Mouse (Mus musculus) myocyte (in vitro differentiated cells): ENCODE data around the gene Slc39a12. TPM values are rescaled to one million over a fixed set of nuclear protein-coding genes. Genes with fewer than 3 reads are reported as not detected.

ENCODE experiments used
- H3K27me3 ChIP-seq: one replicate; pipeline ENCODE4 v1.6.1; 2011; ENCODE audit not compliant: control insufficient read depth, insufficient read depth, insufficient read length
- H3K36me3 ChIP-seq: one replicate; pipeline ENCODE4 v1.6.1; 2011; ENCODE audit not compliant: control insufficient read depth, insufficient read depth
- H3K4me2 ChIP-seq: one replicate; pipeline ENCODE4 v1.6.1; 2011; ENCODE audit warnings: low read depth, control low read depth
- H3K4me3 ChIP-seq: one replicate; pipeline ENCODE4 v1.5.1; 2011; ENCODE audit warnings: mild to moderate bottlenecking, control low read depth, moderate library complexity
- H3K79me2 ChIP-seq: one replicate; pipeline ENCODE4 v1.6.1; 2011; ENCODE audit not compliant: control insufficient read depth, insufficient read depth
- H3ac ChIP-seq: one replicate; pipeline ENCODE4 v1.6.1; 2011; ENCODE audit not compliant: control insufficient read depth, insufficient read length
- CEBPB ChIP-seq: IDR thresholded peaks from 2 replicates; pipeline ENCODE4 v1.6.1; 2011; ENCODE audit warnings: mild to moderate bottlenecking, moderate library complexity; ENCODE audit not compliant: poor library complexity, insufficient read depth, severe bottlenecking
- E2F4 ChIP-seq: IDR thresholded peaks from one replicate; pipeline ENCODE4 v1.6.1; 2011; ENCODE audit warnings: mild to moderate bottlenecking, control low read depth, moderate library complexity; ENCODE audit not compliant: insufficient read depth
- MAX ChIP-seq: IDR thresholded peaks from one replicate; pipeline ENCODE4 v1.6.1; 2011; ENCODE audit warnings: low read depth, mild to moderate bottlenecking, control low read depth
- MYOD1 ChIP-seq, 3 experiments: IDR thresholded peaks; one replicate each; pipeline ENCODE4 v1.6.1; 2011; ENCODE audit warnings: control low read depth in 2 of 3, low read depth in 2 of 3, mild to moderate bottlenecking in 2 of 3, moderate library complexity in 1 of 3; ENCODE audit not compliant: insufficient read length in 2 of 3, control insufficient read depth in 1 of 3
- MYOG ChIP-seq, 3 experiments: IDR thresholded peaks; one replicate each; pipeline ENCODE4 v1.6.1; 2011; ENCODE audit warnings: control low read depth in 2 of 3, low read depth in 2 of 3, mild to moderate bottlenecking in 2 of 3; ENCODE audit not compliant: insufficient read length in 2 of 3, control insufficient read depth in 1 of 3, insufficient read depth in 1 of 3
- POLR2A ChIP-seq: IDR thresholded peaks from one replicate; pipeline ENCODE4 v1.6.1; 2011; ENCODE audit warnings: low read depth, mild to moderate bottlenecking, control low read depth, moderate library complexity; ENCODE audit not compliant: insufficient read length
- POLR2AphosphoS2 ChIP-seq: IDR thresholded peaks from one replicate; pipeline ENCODE4 v1.6.1; 2011; ENCODE audit warnings: low read depth, control low read depth; ENCODE audit not compliant: insufficient read length
- REST ChIP-seq: IDR thresholded peaks from one replicate; pipeline ENCODE4 v1.6.1; 2011; ENCODE audit warnings: mild to moderate bottlenecking, control low read depth, moderate library complexity; ENCODE audit not compliant: insufficient read depth, insufficient read length
- SRF ChIP-seq: IDR thresholded peaks from one replicate; pipeline ENCODE4 v1.6.1; 2011; ENCODE audit warnings: low read depth; ENCODE audit not compliant: control insufficient read depth, insufficient read length
- TCF12 ChIP-seq: IDR thresholded peaks from one replicate; pipeline ENCODE4 v1.6.1; 2011; ENCODE audit warnings: mild to moderate bottlenecking, control low read depth; ENCODE audit not compliant: poor library complexity, insufficient read depth, severe bottlenecking
- TCF3 ChIP-seq: IDR thresholded peaks from one replicate; pipeline ENCODE4 v1.6.1; 2011; ENCODE audit warnings: low read depth, control low read depth; ENCODE audit not compliant: insufficient read length
- USF1 ChIP-seq: IDR thresholded peaks from one replicate; pipeline ENCODE4 v1.6.1; 2011; ENCODE audit warnings: low read depth, mild to moderate bottlenecking, control low read depth, moderate library complexity
- polyA plus RNA-seq: library from polyadenylated mRNA; unstranded; fragments of >200 nt; fragmentation: generic; extraction: Trizol; gene quantifications from one replicate; pipeline ENCODE4 v1.2.1, GENCODE M21; 2012; ENCODE audit warnings: missing spikeins

Gene Slc39a12
- polyA plus RNA-seq, 1 experiment = 0.01 TPM

- H3K4me2 ChIP-seq = no peak overlapping the region
- H3K27me3 ChIP-seq = no peaks in the 10 kb centered on the region
- H3ac ChIP-seq = no peak overlapping the region
- no peaks in the 10 kb centered on the region for H3K79me2 ChIP-seq
- TF ChIP-seq MYOG (IDR thresholded peaks at IDR 0.05; ENCODE audit: control insufficient read depth in 1 of 3, insufficient read depth in 1 of 3, insufficient read length in 2 of 3, low read depth in 2 of 3) (no peak), MAX (no peak), POLR2AphosphoS2 (no peak), E2F4 (no peak), POLR2A (no peak), MYOD1 (IDR thresholded peaks at IDR 0.05; ENCODE audit: control insufficient read depth in 1 of 3, insufficient read length in 2 of 3, low read depth in 2 of 3) (no peak), CEBPB (no peak), REST (no peak), USF1 (no peak), TCF12 (no peak), TCF3 (no peak), SRF (no peak)
- no peak overlapping the region for H3K4me3 ChIP-seq
- no peaks in the 10 kb centered on the region for H3K36me3 ChIP-seq
Measured at GRCm38 (mm10) chr2:14464438-14464837, 76.3 kb downstream of the Slc39a12 start.

- Histone ChIP-seq H3K27me3 (no peaks in the 10 kb centered on the region), H3K4me2 (peak overlapping the region; percentile 35), H3K36me3 (no peaks in the 10 kb centered on the region), H3ac (no peak overlapping the region), H3K4me3 (no peak overlapping the region), H3K79me2 (no peaks in the 10 kb centered on the region)
- TF ChIP-seq TCF3 (no peak), MYOD1 (IDR thresholded peaks at IDR 0.05; ENCODE audit: control insufficient read depth in 1 of 3, insufficient read length in 2 of 3, low read depth in 2 of 3) (no peak), REST (no peak), CEBPB (no peak), USF1 (no peak)
Measured at GRCm38 (mm10) chr2:14494132-14494531, 106.0 kb downstream of the Slc39a12 start.

GRCm38 (mm10) chr2:14496150-14496549 is 108.0 kb downstream of the Slc39a12 start:
- TF ChIP-seq TCF12 (no peak), CEBPB (no peak), MAX (no peak), MYOG (IDR thresholded peaks at IDR 0.05; ENCODE audit: control insufficient read depth in 1 of 3, insufficient read depth in 1 of 3, insufficient read length in 2 of 3, low read depth in 2 of 3) (no peak), MYOD1 (IDR thresholded peaks at IDR 0.05; ENCODE audit: control insufficient read depth in 1 of 3, insufficient read length in 2 of 3, low read depth in 2 of 3) (no peak)
- H3K4me2 ChIP-seq = no peak overlapping the region
- H3K36me3 ChIP-seq = no peaks in the 10 kb centered on the region
- no peak overlapping the region for H3K4me3 ChIP-seq
- H3K79me2 ChIP-seq = no peaks in the 10 kb centered on the region
- H3ac ChIP-seq = no peak overlapping the region
- no peaks in the 10 kb centered on the region for H3K27me3 ChIP-seq

GRCm38 (mm10) chr2:14502482-14502881 is 114.4 kb downstream of the Slc39a12 start:
- H3K79me2 ChIP-seq = no peaks in the 10 kb centered on the region
- TF ChIP-seq MAX (no peak), REST (no peak), POLR2A (no peak), MYOG (IDR thresholded peaks at IDR 0.05; ENCODE audit: control insufficient read depth in 1 of 3, insufficient read depth in 1 of 3, insufficient read length in 2 of 3, low read depth in 2 of 3) (no peak), CEBPB (no peak), MYOD1 (IDR thresholded peaks at IDR 0.05; ENCODE audit: control insufficient read depth in 1 of 3, insufficient read length in 2 of 3, low read depth in 2 of 3) (no peak), TCF12 (no peak), SRF (no peak), E2F4 (no peak), USF1 (no peak), TCF3 (no peak), POLR2AphosphoS2 (no peak)
- no peak overlapping the region for H3K4me2 ChIP-seq
- H3ac ChIP-seq = no peak overlapping the region
- no peak overlapping the region for H3K4me3 ChIP-seq
- H3K27me3 ChIP-seq = no peaks in the 10 kb centered on the region
- no peaks in the 10 kb centered on the region for H3K36me3 ChIP-seq

- TF ChIP-seq E2F4 (no peak), REST (no peak), SRF (no peak), POLR2AphosphoS2 (no peak), TCF3 (no peak), TCF12 (no peak), MAX (no peak), MYOD1 (IDR thresholded peaks at IDR 0.05; ENCODE audit: control insufficient read depth in 1 of 3, insufficient read length in 2 of 3, low read depth in 2 of 3) (no peak)
- H3K4me2 ChIP-seq = no peak overlapping the region
Measured at GRCm38 (mm10) chr2:14518237-14518636, 130.1 kb downstream of the Slc39a12 start.

More at GRCm38 (mm10) chr2:14518237-14518636, 130.1 kb downstream of the Slc39a12 start:
- H3K27me3 ChIP-seq = no peaks in the 10 kb centered on the region
- no peaks in the 10 kb centered on the region for H3K36me3 ChIP-seq
- H3K79me2 ChIP-seq = no peaks in the 10 kb centered on the region
- no peak overlapping the region for H3ac ChIP-seq
- H3K4me3 ChIP-seq = no peak overlapping the region
